Comparison of ENCODE assay signal across 8 mouse cellular contexts in genomic region chr3:89213803-89214530, GRCm38 (mm10). TPM values are rescaled to one million over a fixed set of nuclear protein-coding genes. Genes with fewer than 3 reads are reported as not detected.
DNase-seq lines count a peak whose midpoint lies in the region; ATAC-seq and TF ChIP-seq lines count a peak whose summit lies in the region.

No protein-coding gene starts in this region.

- under 1% methylated on average over 60 of the region's 69 CpGs for WGBS in forebrain, embryonic 16.5 days
- under 1% methylated on average over 69 of the region's 69 CpGs for WGBS in lung, embryonic 14.5 days

- no peaks in the 10 kb centered on the region for H3K9me3 ChIP-seq in MEL (replicated peaks; ENCODE audit: insufficient read depth, low read length)
- no peaks in the 10 kb centered on the region for H3K9me3 ChIP-seq in forebrain, embryonic 16.5 days (ENCODE audit: control insufficient read depth, low read length)
- no peaks in the 10 kb centered on the region for H3K9me3 ChIP-seq in lung, embryonic 14.5 days (ENCODE audit: low read depth, low read length)

- 0 out of 4 replicates have a peak, but pooled peaks of 1 of the 2 experiments have one; percentile 14 for TF ChIP-seq EP300 in MEL (IDR thresholded peaks at IDR 0.05; ENCODE audit: low read depth in 1 of 2, low read length in 2 of 2)

- TF ChIP-seq RAD21 in MEL (IDR thresholded peaks at IDR 0.05; ENCODE audit: low read depth, low read length): no peak

- H3K27me3 ChIP-seq in MEL (ENCODE audit: control insufficient read depth in 1 of 2, insufficient read depth in 2 of 2, low read length in 2 of 2): no peaks in the 10 kb centered on the region
- no peaks in the 10 kb centered on the region for H3K27me3 ChIP-seq in forebrain, embryonic 16.5 days (replicated peaks; ENCODE audit: control insufficient read depth, insufficient read depth, low read length)
- H3K27me3 ChIP-seq in lung, embryonic 14.5 days (ENCODE audit: insufficient read depth, low read length): no peaks in the 10 kb centered on the region

- peak overlapping the region; percentile 87 for H3K4me2 ChIP-seq in forebrain, embryonic 16.5 days (ENCODE audit: low read length)
- H3K4me2 ChIP-seq in lung, embryonic 14.5 days: peak overlapping the region; percentile 90

- H3K36me3 ChIP-seq in MEL (ENCODE audit: control insufficient read depth in 1 of 2, insufficient read depth in 2 of 2, low read length in 2 of 2): peaks cover 0 to 10% of the 10 kb centered on the region in 2 experiments; a peak in 2 of 4 replicates
- H3K36me3 ChIP-seq in forebrain, embryonic 16.5 days (ENCODE audit: control insufficient read depth, insufficient read depth): peaks cover 11% of the 10 kb centered on the region; the same call in 1 of the 2 replicates
- H3K36me3 ChIP-seq in lung, embryonic 14.5 days (ENCODE audit: insufficient read depth): peaks cover 27% of the 10 kb centered on the region

- H3K4me1 ChIP-seq in MEL (ENCODE audit: control insufficient read depth in 1 of 2, insufficient read depth in 2 of 2, low read length in 2 of 2): peaks cover 2 to 14% of the 10 kb centered on the region in 2 experiments; a peak in 3 of 4 replicates
- peaks cover 22% of the 10 kb centered on the region for H3K4me1 ChIP-seq in forebrain, embryonic 16.5 days (replicated peaks; ENCODE audit: control insufficient read depth, insufficient read depth, low read length)
- H3K4me1 ChIP-seq in lung, embryonic 14.5 days (ENCODE audit: insufficient read depth): peaks cover 16% of the 10 kb centered on the region

- intact Hi-C loops in heart, postnatal 36 days (cut with DNase I): loop anchor here (2.0 kb wide), 1 partner anchor 17 kb away; no protein-coding TSS in a partner anchor

- TF ChIP-seq POLR2A in MEL (IDR thresholded peaks at IDR 0.05; ENCODE audit: control insufficient read depth in 1 of 2, insufficient read depth in 1 of 2, low read depth in 1 of 2, low read length in 2 of 2, poor library complexity in 1 of 2): peak; percentile 73 to 78

- peak overlapping the region; percentile 61 for H3K27ac ChIP-seq in MEL (ENCODE audit: control insufficient read depth, low read depth, low read length)
- peak overlapping the region; percentile 98 for H3K27ac ChIP-seq in forebrain, embryonic 16.5 days (ENCODE audit: low read length)
- peak overlapping the region; percentile 98 for H3K27ac ChIP-seq in lung, embryonic 14.5 days (ENCODE audit: low read depth)

- H3K4me3 ChIP-seq in MEL (ENCODE audit: control insufficient read depth in 1 of 2, insufficient read depth in 1 of 2, low read depth in 2 of 2, low read length in 2 of 2): peak overlapping the region; percentile 84 to 98
- peak overlapping the region; percentile 82 for H3K4me3 ChIP-seq in forebrain, embryonic 16.5 days (replicated peaks; ENCODE audit: low read length)
- H3K4me3 ChIP-seq in lung, embryonic 14.5 days (ENCODE audit: low read depth, low read length): peak overlapping the region; percentile 77

- H3K9ac ChIP-seq in MEL (ENCODE audit: control insufficient read depth, low read depth, low read length, poor library complexity, severe bottlenecking): peak overlapping the region; percentile 82
- peak overlapping the region; percentile 80 for H3K9ac ChIP-seq in forebrain, embryonic 16.5 days (replicated peaks; ENCODE audit: low read depth, low read length)
- H3K9ac ChIP-seq in lung, embryonic 14.5 days: peak overlapping the region; percentile 72

- ATAC-seq in forebrain, embryonic 16.5 days: peak; percentile 86
- ATAC-seq in lung, embryonic 14.5 days (ENCODE audit: insufficient read depth): peak; percentile 89
- ATAC-seq in neutrophil, adult 5-6 weeks (ENCODE audit: extremely low read depth, insufficient number of reproducible peaks, low FRiP score, poor library complexity, severe bottlenecking): peak; percentile 72

- no peak for TF ChIP-seq CTCF in MEL (IDR thresholded peaks at IDR 0.05 in 2 of 3, conservative IDR thresholded peaks at IDR 0.05 in 1 of 3; ENCODE audit: control insufficient read depth in 1 of 3, insufficient read depth in 1 of 3, low read depth in 2 of 3, low read length in 3 of 3, poor library complexity in 1 of 3, severe bottlenecking in 1 of 3)
- no peak for TF ChIP-seq CTCF in lung, embryonic 14.5 days (IDR thresholded peaks at IDR 0.05; ENCODE audit: low read depth)

- H3K79me2 ChIP-seq in MEL (ENCODE audit: control insufficient read depth, insufficient read depth, low read length, poor library complexity): peaks cover 10% of the 10 kb centered on the region

- peak; percentile 97 for DNase-seq in MEL (ENCODE audit: low read depth, low spot score)
- DNase-seq in cerebellum, adult 18-20 months: peak; percentile 91 to 94
- DNase-seq in heart, postnatal 36 days: peak; percentile 94
- peak; percentile 87 to 90 for DNase-seq in layer of hippocampus, adult 8-10 months (ENCODE audit: low spot score in 2 of 2)
- DNase-seq in lung, embryonic 14.5 days: peak; percentile 98
- peak; percentile 95 for DNase-seq in testis, postnatal 14 days (ENCODE audit: low spot score)

TF ChIP-seq in MEL, 35 proteins besides CTCF, POLR2A, EP300 and RAD21 (continues in another document):
- TF ChIP-seq KAT2A (conservative IDR thresholded peaks at IDR 0.05; ENCODE audit: low read depth, low read length) (peak; percentile 84), ZC3H11A (IDR thresholded peaks at IDR 0.05; ENCODE audit: low read depth, low read length) (no peak), TBP (IDR thresholded peaks at IDR 0.05; ENCODE audit: low read depth, low read length) (peak; percentile 70; the same call in 1 of the 2 replicates), MEF2A (IDR thresholded peaks at IDR 0.05; ENCODE audit: extremely low read depth, insufficient replicate concordance, low read depth, low read length, poor library complexity, severe bottlenecking) (no peak), GATA1 (IDR thresholded peaks at IDR 0.05; ENCODE audit: low read depth, low read length) (no peak), UBTF (IDR thresholded peaks at IDR 0.05; ENCODE audit: borderline replicate concordance, insufficient read depth, low read depth, low read length) (0 out of 2 replicates have a peak, but pooled peaks have one; percentile 69), MAZ (IDR thresholded peaks at IDR 0.05; ENCODE audit: low read depth, low read length) (peak; percentile 65; the same call in 1 of the 2 replicates), ELF1 (IDR thresholded peaks at IDR 0.05; ENCODE audit: low read depth, low read length) (peak; percentile 86), E2F4 (IDR thresholded peaks at IDR 0.05; ENCODE audit: borderline replicate concordance, low read depth, low read length) (no peak), MAFK (IDR thresholded peaks at IDR 0.05; ENCODE audit: borderline replicate concordance, low read depth, low read length) (no peak)

RNA-seq across cellular contexts. Expression of gene Thbs3, which starts 1.0 kb away (rescaled TPM):
- 1.8 and 3.4 TPM in 2 replicates for total RNA-seq in MEL (2012; rRNA removed)
- polyA plus RNA-seq in MEL (2012; ENCODE audit: insufficient read depth in 1 of 2, insufficient read length in 2 of 2, low read depth in 1 of 2, low replicate concordance in 2 of 2, missing spikeins in 1 of 2): 1 to 10 TPM in 1 of 2 experiments, not detected in 1; 4.9 TPM
- 61.5 and 84.2 TPM in 2 replicates for polyA plus RNA-seq in forebrain, embryonic 16.5 days (2015; fragmentation: Nextera tagmentation; extraction: Ambion mirVana)
- 1 to 10 TPM; 6.8 to 9.4 TPM for total RNA-seq in heart, postnatal 36 days (2021)
- 10 to 100 TPM; 27.4 to 40.7 (median 35.3) TPM for total RNA-seq in layer of hippocampus, adult 8-10 months (2022)
- 33.6 and 39.9 TPM in 2 replicates for polyA plus RNA-seq in lung, embryonic 14.5 days (2014; fragmentation: Nextera tagmentation; extraction: Ambion mirVana)
- 2.0 and 5.8 TPM in 2 replicates for total RNA-seq in neutrophil, adult 5-6 weeks (2017)

RNA-seq across cellular contexts. Expression of gene Gba, which starts 11.2 kb away (rescaled TPM):
- 42.8 and 49.1 TPM in 2 replicates for total RNA-seq in MEL (2012; rRNA removed)
- 10 to 100 TPM in 1 of 2 experiments, not detected in 1; 55.0 TPM for polyA plus RNA-seq in MEL (2012; ENCODE audit: insufficient read depth in 1 of 2, insufficient read length in 2 of 2, low read depth in 1 of 2, low replicate concordance in 2 of 2, missing spikeins in 1 of 2)
- 44.8 and 46.7 TPM in 2 replicates for polyA plus RNA-seq in forebrain, embryonic 16.5 days (2015; fragmentation: Nextera tagmentation; extraction: Ambion mirVana)
- 10 to 100 TPM; 21.3 to 21.8 TPM for total RNA-seq in heart, postnatal 36 days (2021)
- total RNA-seq in layer of hippocampus, adult 8-10 months (2022): 10 to 100 TPM; 62.1 to 75.2 (median 68.5) TPM
- polyA plus RNA-seq in lung, embryonic 14.5 days (2014; fragmentation: Nextera tagmentation; extraction: Ambion mirVana): 34.4 and 35.5 TPM in 2 replicates
- total RNA-seq in neutrophil, adult 5-6 weeks (2017): 73.5 and 76.0 TPM in 2 replicates

RNA-seq across cellular contexts. Expression of gene Mtx1, which starts 12.9 kb away (rescaled TPM):
- 312 and 314 TPM in 2 replicates for total RNA-seq in MEL (2012; rRNA removed)
- 100 to 1,000 TPM in 1 of 2 experiments, not detected in 1; 369 TPM for polyA plus RNA-seq in MEL (2012; ENCODE audit: insufficient read depth in 1 of 2, insufficient read length in 2 of 2, low read depth in 1 of 2, low replicate concordance in 2 of 2, missing spikeins in 1 of 2)
- 180 and 183 TPM in 2 replicates for polyA plus RNA-seq in forebrain, embryonic 16.5 days (2015; fragmentation: Nextera tagmentation; extraction: Ambion mirVana)
- 10 to 100 TPM; 58.0 to 60.0 TPM for total RNA-seq in heart, postnatal 36 days (2021)
- total RNA-seq in layer of hippocampus, adult 8-10 months (2022): 10 to 100 TPM; 85.4 to 96.0 (median 94.4) TPM
- polyA plus RNA-seq in lung, embryonic 14.5 days (2014; fragmentation: Nextera tagmentation; extraction: Ambion mirVana): 193 and 212 TPM in 2 replicates
- 65.6 and 83.4 TPM in 2 replicates for total RNA-seq in neutrophil, adult 5-6 weeks (2017)

RNA-seq across cellular contexts. Expression of gene Muc1, which starts 14.9 kb away (rescaled TPM):
- total RNA-seq in MEL (2012; rRNA removed): 0.04 and 0.13 TPM in 2 replicates
- polyA plus RNA-seq in MEL (2012; ENCODE audit: insufficient read depth in 1 of 2, insufficient read length in 2 of 2, low read depth in 1 of 2, low replicate concordance in 2 of 2, missing spikeins in 1 of 2): 1 to 10 TPM in 1 of 2 experiments, not detected in 1; 1.1 TPM
- polyA plus RNA-seq in forebrain, embryonic 16.5 days (2015; fragmentation: Nextera tagmentation; extraction: Ambion mirVana): 1.6 and 1.7 TPM in 2 replicates
- total RNA-seq in heart, postnatal 36 days (2021): under 1 TPM; 0.14 to 0.46 TPM
- total RNA-seq in layer of hippocampus, adult 8-10 months (2022): 1 to 10 TPM in 2 of 4 experiments, under 1 TPM in 2; 0.37 to 1.7 (median 1.2) TPM
- 43.0 and 50.4 TPM in 2 replicates for polyA plus RNA-seq in lung, embryonic 14.5 days (2014; fragmentation: Nextera tagmentation; extraction: Ambion mirVana)
- total RNA-seq in neutrophil, adult 5-6 weeks (2017): 4.5 and 7.1 TPM in 2 replicates

RNA-seq across cellular contexts. Expression of gene Fam189b, which starts 31.0 kb away (rescaled TPM):
- total RNA-seq in MEL (2012; rRNA removed): 6.2 and 7.0 TPM in 2 replicates
- 10 to 100 TPM in 1 of 2 experiments, not detected in 1; 35.3 TPM for polyA plus RNA-seq in MEL (2012; ENCODE audit: insufficient read depth in 1 of 2, insufficient read length in 2 of 2, low read depth in 1 of 2, low replicate concordance in 2 of 2, missing spikeins in 1 of 2)
- 26.5 and 30.7 TPM in 2 replicates for polyA plus RNA-seq in forebrain, embryonic 16.5 days (2015; fragmentation: Nextera tagmentation; extraction: Ambion mirVana)
- total RNA-seq in heart, postnatal 36 days (2021): 1 to 10 TPM; 4.6 to 5.5 TPM
- total RNA-seq in layer of hippocampus, adult 8-10 months (2022): 10 to 100 TPM; 52.6 to 54.5 (median 53.5) TPM
- polyA plus RNA-seq in lung, embryonic 14.5 days (2014; fragmentation: Nextera tagmentation; extraction: Ambion mirVana): 18.2 and 19.4 TPM in 2 replicates
- 7.7 and 8.2 TPM in 2 replicates for total RNA-seq in neutrophil, adult 5-6 weeks (2017)

Comparison
In these comparisons a context has a peak if more than half of its experiments do, and no peak if none do; other contexts are left out.
1. Peak in every context shown above with its lines: DNase-seq, ATAC-seq, H3K4me3 ChIP-seq and H3K27ac ChIP-seq.